Mouse (Mus musculus): Measurements from ENCODE around the gene Snapc3.

- TF ChIP-seq CTCF (IDR thresholded peaks at IDR 0.05 in 2 of 3, conservative IDR thresholded peaks at IDR 0.05 in 1 of 3; ENCODE audit: control insufficient read depth in 1 of 3, insufficient read depth in 1 of 3, low read depth in 2 of 3, low read length in 3 of 3, poor library complexity in 1 of 3, severe bottlenecking in 1 of 3) (no peak), TCF12 (IDR thresholded peaks at IDR 0.05; ENCODE audit: low read depth, low read length) (no peak), POLR2A (IDR thresholded peaks at IDR 0.05; ENCODE audit: control insufficient read depth in 1 of 2, insufficient read depth in 1 of 2, low read depth in 1 of 2, low read length in 2 of 2, poor library complexity in 1 of 2) (no peak), MYC (IDR thresholded peaks at IDR 0.05; ENCODE audit: low read depth, low read length) (no peak), E2F4 (IDR thresholded peaks at IDR 0.05; ENCODE audit: borderline replicate concordance, low read depth, low read length) (no peak), MYB (IDR thresholded peaks at IDR 0.05; ENCODE audit: low read depth, low read length) (no peak), GATA1 (IDR thresholded peaks at IDR 0.05; ENCODE audit: low read depth, low read length) (no peak), MAZ (IDR thresholded peaks at IDR 0.05; ENCODE audit: low read depth, low read length) (no peak)
Observed at GRCm38 (mm10) chr4:83423641-83424040, 6.1 kb downstream of the Snapc3 start.
